Comparison of ENCODE assay signal across 8 mouse cellular contexts in genomic region chr9:48675151-48675790, GRCm38 (mm10).
A peak's percentile ranks its signal among the peaks of the same experiment; 100 is the strongest.
DNase-seq lines count a peak whose midpoint lies in the region; ATAC-seq and TF ChIP-seq lines count a peak whose summit lies in the region.

No protein-coding gene starts in this region.

- TF ChIP-seq CTCF in cortical plate, adult 2 months (IDR thresholded peaks at IDR 0.05; ENCODE audit: extremely low read depth, insufficient read depth, low read length) = no peak

- WGBS in stomach, embryonic 16.5 days = 27% methylated on average over 11 of the region's 11 CpGs

- H3K4me3 ChIP-seq in cortical plate, adult 2 months (ENCODE audit: insufficient read depth, low read length) = no peak overlapping the region
- no peak overlapping the region for H3K4me3 ChIP-seq in stomach, embryonic 16.5 days (replicated peaks; ENCODE audit: low read length)

- DNase-seq in heart, adult 18-20 months = peak; percentile 54 to 64
- DNase-seq in heart, adult 8-10 months (ENCODE audit: low spot score) = no peak
- peak; percentile 73 for DNase-seq in forelimb bud, embryonic 11.5 days (ENCODE audit: low read depth, low spot score)
- peak; percentile 58 to 69 for DNase-seq in layer of hippocampus, postnatal 36 days
- DNase-seq in frontal cortex, postnatal 25 days (ENCODE audit: low spot score in 2 of 2) = no peak

- H3K27me3 ChIP-seq in stomach, embryonic 16.5 days (ENCODE audit: control insufficient read depth, insufficient read depth, low read length) = no peaks in the 10 kb centered on the region; the same call in 1 of the 2 replicates

- no peaks in the 10 kb centered on the region for H3K36me3 ChIP-seq in stomach, embryonic 16.5 days (ENCODE audit: control insufficient read depth, insufficient read depth, low read length)

- 0 out of 2 replicates have a peak overlapping the region, but pooled peaks have one; percentile 45 for H3K27ac ChIP-seq in cortical plate, adult 2 months (ENCODE audit: insufficient read depth, low read length)
- H3K27ac ChIP-seq in stomach, embryonic 16.5 days (ENCODE audit: low read length) = no peak overlapping the region

- peaks cover 14% of the 10 kb centered on the region for H3K4me1 ChIP-seq in cortical plate, adult 2 months (ENCODE audit: control insufficient read depth, insufficient read depth, low read length)
- H3K4me1 ChIP-seq in stomach, embryonic 16.5 days (ENCODE audit: control insufficient read depth, insufficient read depth, low read length) = peaks cover 27% of the 10 kb centered on the region

- peak overlapping the region; percentile 37; the same call in 1 of the 2 replicates for H3K9ac ChIP-seq in stomach, embryonic 16.5 days (ENCODE audit: low read length)

- H3K4me2 ChIP-seq in stomach, embryonic 16.5 days (ENCODE audit: low read depth, low read length) = no peak overlapping the region

- no peaks in the 10 kb centered on the region for H3K9me3 ChIP-seq in stomach, embryonic 16.5 days (replicated peaks; ENCODE audit: control insufficient read depth, low read length)

- TF ChIP-seq POLR2A in cortical plate, adult 2 months (IDR thresholded peaks at IDR 0.05; ENCODE audit: extremely low read depth, insufficient read depth, low read length) = no peak

- ATAC-seq in stomach, embryonic 16.5 days (ENCODE audit: insufficient read depth, low FRiP score) = no peak
- ATAC-seq in megakaryocyte-erythroid progenitor cell, adult 5-6 weeks (replicated peaks; ENCODE audit: low FRiP score, low TSS enrichment, poor library complexity, severe bottlenecking) = no peak

Comparison
In these comparisons a context has a peak if more than half of its experiments do, and no peak if none do; other contexts are left out.
1. DNase-seq: peak in heart, adult 18-20 months (2 of 2), forelimb bud, embryonic 11.5 days (single experiment) and layer of hippocampus, postnatal 36 days (2 of 2); none in heart, adult 8-10 months (single experiment) and frontal cortex, postnatal 25 days (0 of 2).